In the genomic region with DNA sequence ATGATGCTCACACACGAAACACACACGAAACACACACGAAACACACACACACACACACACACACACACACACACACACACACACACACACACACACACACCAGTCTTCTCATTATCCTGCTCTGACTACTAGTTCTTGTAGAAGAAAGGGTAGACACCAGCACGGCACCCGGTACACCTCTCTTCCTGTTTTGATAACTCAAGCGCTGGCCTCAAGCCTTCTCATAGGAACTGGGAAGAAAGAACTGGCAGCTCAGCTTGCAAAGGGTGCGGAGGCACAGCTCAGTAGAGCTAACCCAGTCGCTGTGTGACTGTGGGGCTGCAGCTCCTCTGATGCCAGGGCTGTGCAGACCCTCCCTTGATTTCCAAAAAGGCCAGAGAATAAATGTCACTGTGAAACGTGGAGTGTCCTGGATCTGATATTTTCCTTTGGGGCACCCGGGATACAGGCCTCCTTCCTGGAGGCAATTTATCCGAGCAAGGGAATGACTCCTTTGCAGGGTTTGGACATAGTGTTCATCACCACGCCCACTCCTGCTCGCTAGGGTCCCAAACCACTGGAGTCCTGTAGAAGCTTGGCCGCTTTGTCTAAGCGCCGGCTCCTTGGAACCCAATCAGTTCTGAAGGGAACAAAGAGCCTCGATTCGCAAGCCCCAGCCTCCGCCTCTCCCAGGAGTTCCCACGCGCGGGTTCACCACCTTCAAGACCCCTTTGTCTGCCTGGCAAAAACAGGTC, we compare ENCODE assay signal across 8 mouse cellular contexts. TPM values are rescaled to one million over a fixed set of nuclear protein-coding genes. Genes with fewer than 3 reads are reported as not detected.
DNase-seq lines count a peak whose midpoint lies in the region; ATAC-seq and TF ChIP-seq lines count a peak whose summit lies in the region.

No protein-coding gene starts in this region.

- TF ChIP-seq CTCF in small intestine, adult 2 months (IDR thresholded peaks at IDR 0.05; ENCODE audit: extremely low read depth, insufficient read length, insufficient replicate concordance, low read depth, low read length), result no peak

- no peaks in the 10 kb centered on the region for H3K9me3 ChIP-seq in kidney, embryonic 15.5 days (replicated peaks)
- H3K9me3 ChIP-seq in heart, embryonic 10.5 days, result no peaks in the 10 kb centered on the region
- H3K9me3 ChIP-seq in megakaryocyte, embryonic 14.5 days, result no peaks in the 10 kb centered on the region

- no peaks in the 10 kb centered on the region for H3K36me3 ChIP-seq in kidney, embryonic 15.5 days
- H3K36me3 ChIP-seq in heart, embryonic 10.5 days, result no peaks in the 10 kb centered on the region
- H3K36me3 ChIP-seq in megakaryocyte, embryonic 14.5 days (replicated peaks; ENCODE audit: low read length), result no peaks in the 10 kb centered on the region
- no peaks in the 10 kb centered on the region for H3K36me3 ChIP-seq in small intestine, adult 2 months (ENCODE audit: control insufficient read depth, insufficient read depth, low read length)

- DNase-seq in kidney, adult 9 months, result no peak
- DNase-seq in brain, embryonic 18.5 days (ENCODE audit: low read depth, low spot score), result peak; percentile 14
- DNase-seq in heart, embryonic 10.5 days (ENCODE audit: low spot score), result no peak
- peak; percentile 24 to 29 for DNase-seq in kidney, postnatal 4 days
- DNase-seq in ovary, postnatal 10 days (ENCODE audit: low spot score), result no peak

- TF ChIP-seq POLR2A in small intestine, adult 2 months (IDR thresholded peaks at IDR 0.05; ENCODE audit: low read depth, low read length), result no peak

- H3K9ac ChIP-seq in kidney, embryonic 15.5 days, result peak overlapping the region; percentile 31; the same call in 1 of the 2 replicates

- H3K27ac ChIP-seq in kidney, embryonic 15.5 days, result no peak overlapping the region
- H3K27ac ChIP-seq in heart, embryonic 10.5 days, result no peak overlapping the region
- H3K27ac ChIP-seq in small intestine, adult 2 months (ENCODE audit: insufficient read depth, low read depth, low read length), result peak overlapping the region; percentile 79

- H3K4me1 ChIP-seq in kidney, embryonic 15.5 days, result peaks cover 24% of the 10 kb centered on the region
- H3K4me1 ChIP-seq in heart, embryonic 10.5 days, result peaks cover 14% of the 10 kb centered on the region; the same call in 1 of the 2 replicates
- peaks cover 41% of the 10 kb centered on the region for H3K4me1 ChIP-seq in megakaryocyte, embryonic 14.5 days
- no peaks in the 10 kb centered on the region for H3K4me1 ChIP-seq in small intestine, adult 2 months (ENCODE audit: control insufficient read depth, insufficient read depth, insufficient read length, low read length)

- ATAC-seq in kidney, embryonic 15.5 days (replicated peaks; ENCODE audit: low FRiP score), result no peak

- 11% methylated on average over 22 of the region's 22 CpGs for WGBS in kidney, embryonic 15.5 days
- 12% methylated on average over 20 of the region's 22 CpGs for WGBS in heart, embryonic 10.5 days
- 28% methylated on average over 22 of the region's 22 CpGs for WGBS in small intestine, adult 2 months

- peaks cover 19% of the 10 kb centered on the region; the same call in 1 of the 2 replicates for H3K27me3 ChIP-seq in kidney, embryonic 15.5 days
- peaks cover 21% of the 10 kb centered on the region for H3K27me3 ChIP-seq in heart, embryonic 10.5 days (ENCODE audit: insufficient read depth, poor library complexity, severe bottlenecking)
- peaks cover 36% of the 10 kb centered on the region for H3K27me3 ChIP-seq in megakaryocyte, embryonic 14.5 days (replicated peaks)
- no peaks in the 10 kb centered on the region for H3K27me3 ChIP-seq in small intestine, adult 2 months (ENCODE audit: control insufficient read depth, insufficient read depth, low read length)

- H3K4me3 ChIP-seq in kidney, embryonic 15.5 days (replicated peaks), result peak overlapping the region; percentile 60
- peak overlapping the region; percentile 68 for H3K4me3 ChIP-seq in heart, embryonic 10.5 days
- peak overlapping the region; percentile 94 for H3K4me3 ChIP-seq in megakaryocyte, embryonic 14.5 days (replicated peaks)
- H3K4me3 ChIP-seq in small intestine, adult 2 months (ENCODE audit: low read depth, low read length), result peak overlapping the region; percentile 63

- H3K4me2 ChIP-seq in kidney, embryonic 15.5 days, result peak overlapping the region; percentile 95

RNA-seq across cellular contexts. Expression of a gene that starts 2.2 kb away (rescaled TPM):
- polyA plus RNA-seq in kidney, embryonic 15.5 days (2015; fragmentation: Nextera tagmentation; extraction: Ambion mirVana), result 3.0 and 3.2 TPM in 2 replicates
- 0.46 and 2.1 TPM in 2 replicates for polyA plus RNA-seq in heart, embryonic 10.5 days (2016; fragmentation: Nextera tagmentation; extraction: Ambion mirVana)
- 0.86 TPM in 1 of 2 replicates, not detected in the other for polyA plus RNA-seq in megakaryocyte, embryonic 14.5 days (2012; ENCODE audit: insufficient read depth, low replicate concordance)
- 0.13 and 0.32 TPM in 2 replicates for polyA plus RNA-seq in small intestine, adult 2 months (2012; rRNA removed)

Comparison
In these comparisons a context has a peak if more than half of its experiments do, and no peak if none do; other contexts are left out.
1. DNase-seq: peak in brain, embryonic 18.5 days (single experiment) and kidney, postnatal 4 days (2 of 2); none in kidney, adult 9 months (single experiment), heart, embryonic 10.5 days (single experiment) and ovary, postnatal 10 days (single experiment).
2. Peak in every context shown above with its lines, with median percentiles within 50 percentile points of each other: H3K4me3 ChIP-seq.